Mouse (Mus musculus): Measurements from ENCODE around the gene Plin5. TPM values are rescaled to one million over a fixed set of nuclear protein-coding genes. Genes with fewer than 3 reads are reported as not detected.
"Not testable (repeated sequence)": the region's sequence is repeated elsewhere in the genome, so short reads cannot be mapped to it uniquely, and the experiment has no call there.

The Plin5 gene
- polyA plus RNA-seq, 1 experiment from 2014 or later, result 2.4 TPM

GRCm38 (mm10) chr17:56116193-56116592 lies 1.2 kb downstream of the Plin5 start:
- 78% methylated on average over 10 of the region's 10 CpGs for WGBS
- H3K36me3 ChIP-seq, result no peaks in the 10 kb centered on the region
- no peaks in the 10 kb centered on the region for H3K9me3 ChIP-seq (replicated peaks)
- H3K4me1 ChIP-seq, result peaks cover 14% of the 10 kb centered on the region
- H3K4me2 ChIP-seq, result no peak overlapping the region
- no peak for ATAC-seq (ENCODE audit: low FRiP score)
- H3K27me3 ChIP-seq (replicated peaks), result peaks cover 48% of the 10 kb centered on the region
- no peak overlapping the region for H3K27ac ChIP-seq (replicated peaks)
- H3K4me3 ChIP-seq (replicated peaks), result no peak overlapping the region
- H3K9ac ChIP-seq (replicated peaks), result no peak overlapping the region

DNA sequence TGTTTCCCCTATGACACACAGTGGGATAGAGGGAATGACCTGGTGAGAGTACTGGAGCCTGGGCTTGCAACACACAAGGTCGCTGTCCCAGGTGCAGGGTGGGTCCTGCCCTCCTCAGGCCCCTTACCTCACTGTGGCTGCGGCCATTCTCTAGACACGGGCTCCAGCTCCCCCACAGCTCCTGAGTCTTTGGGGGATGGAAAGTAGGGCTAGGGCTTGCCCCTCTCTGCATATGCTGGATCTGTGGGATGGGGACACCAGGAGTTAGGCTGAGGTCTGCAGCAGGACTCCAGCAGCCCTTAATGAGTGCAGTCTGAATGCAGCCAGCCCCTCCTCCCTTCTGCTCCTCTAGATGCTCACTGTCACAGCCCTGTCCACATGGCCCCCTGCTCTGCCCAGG lies 4.7 kb downstream of the Plin5 start:
- Histone ChIP-seq H3K36me3 (no peaks in the 10 kb centered on the region), H3K27me3 (replicated peaks) (peaks cover 15% of the 10 kb centered on the region), H3K27ac (replicated peaks) (no peak overlapping the region), H3K9me3 (replicated peaks) (no peaks in the 10 kb centered on the region), H3K4me3 (replicated peaks) (no peak overlapping the region), H3K4me1 (peaks cover 7% of the 10 kb centered on the region), H3K9ac (replicated peaks) (no peak overlapping the region), H3K4me2 (no peak overlapping the region)
- ATAC-seq (ENCODE audit: low FRiP score), result no peak
- 72% methylated on average over 3 of the region's 3 CpGs for WGBS

GRCm38 (mm10) chr17:56111864-56112263 lies 5.5 kb downstream of the Plin5 start:
- ATAC-seq (ENCODE audit: low FRiP score), result no peak
- Histone ChIP-seq H3K4me3 (replicated peaks) (no peak overlapping the region), H3K27me3 (replicated peaks) (peaks cover 8% of the 10 kb centered on the region), H3K4me2 (no peak overlapping the region), H3K27ac (replicated peaks) (no peak overlapping the region), H3K9me3 (replicated peaks) (no peaks in the 10 kb centered on the region), H3K36me3 (no peaks in the 10 kb centered on the region), H3K4me1 (no peaks in the 10 kb centered on the region), H3K9ac (replicated peaks) (no peak overlapping the region)
- WGBS, result 45% methylated on average over 5 of the region's 5 CpGs

- Histone ChIP-seq H3K27me3 (replicated peaks) (peaks cover under 1% of the 10 kb centered on the region; the same call in 1 of the 2 replicates), H3K9me3 (replicated peaks) (no peaks in the 10 kb centered on the region), H3K4me2 (no peak overlapping the region), H3K4me1 (no peaks in the 10 kb centered on the region), H3K27ac (replicated peaks) (no peak overlapping the region), H3K36me3 (no peaks in the 10 kb centered on the region), H3K9ac (replicated peaks) (no peak overlapping the region), H3K4me3 (replicated peaks) (no peak overlapping the region)
- no peak for ATAC-seq (ENCODE audit: low FRiP score)
- WGBS, result 60% methylated on average over 1 of the region's 1 CpGs
Measured at GRCm38 (mm10) chr17:56111021-56111420, 6.4 kb downstream of the Plin5 start.

GRCm38 (mm10) chr17:56110571-56110970 lies 6.8 kb downstream of the Plin5 start:
- no peak for ATAC-seq (ENCODE audit: low FRiP score)
- Histone ChIP-seq H3K27ac (replicated peaks) (no peak overlapping the region), H3K4me3 (replicated peaks) (no peak overlapping the region), H3K27me3 (replicated peaks) (no peaks in the 10 kb centered on the region), H3K4me2 (no peak overlapping the region), H3K4me1 (no peaks in the 10 kb centered on the region), H3K9me3 (replicated peaks) (no peaks in the 10 kb centered on the region), H3K9ac (replicated peaks) (no peak overlapping the region), H3K36me3 (no peaks in the 10 kb centered on the region)
- WGBS, result 49% methylated on average over 4 of the region's 4 CpGs

GRCm38 (mm10) chr17:56109219-56110051 lies 8.0 kb downstream of the Plin5 start, which contains the start of gene Plin4:
TSS of gene Plin4 (minus strand) at chr17:56109803.
- Histone ChIP-seq H3K27me3 (replicated peaks) (no peaks in the 10 kb centered on the region), H3K36me3 (no peaks in the 10 kb centered on the region), H3K4me1 (no peaks in the 10 kb centered on the region), H3K4me3 (replicated peaks) (no peak within 1 kb of the TSS), H3K9ac (replicated peaks) (no peak within 1 kb of the TSS), H3K4me2 (no peak within 1 kb of the TSS), H3K9me3 (replicated peaks) (no peaks in the 10 kb centered on the region), H3K27ac (replicated peaks) (no peak within 1 kb of the TSS)
- ATAC-seq (ENCODE audit: low FRiP score), result no peak
- 56% methylated on average over 10 of the region's 10 CpGs for WGBS

- Histone ChIP-seq H3K4me1 (no peaks in the 10 kb centered on the region), H3K9ac (replicated peaks) (no peak overlapping the region), H3K27ac (replicated peaks) (no peak overlapping the region), H3K4me2 (no peak overlapping the region), H3K4me3 (replicated peaks) (no peak overlapping the region), H3K36me3 (peaks cover 5% of the 10 kb centered on the region), H3K27me3 (replicated peaks) (no peaks in the 10 kb centered on the region), H3K9me3 (replicated peaks) (no peaks in the 10 kb centered on the region)
- WGBS, result 85% methylated on average over 6 of the region's 6 CpGs
- ATAC-seq (ENCODE audit: low FRiP score), result no peak
Measured at GRCm38 (mm10) chr17:56108334-56109044, 8.9 kb downstream of the Plin5 start.

DNA sequence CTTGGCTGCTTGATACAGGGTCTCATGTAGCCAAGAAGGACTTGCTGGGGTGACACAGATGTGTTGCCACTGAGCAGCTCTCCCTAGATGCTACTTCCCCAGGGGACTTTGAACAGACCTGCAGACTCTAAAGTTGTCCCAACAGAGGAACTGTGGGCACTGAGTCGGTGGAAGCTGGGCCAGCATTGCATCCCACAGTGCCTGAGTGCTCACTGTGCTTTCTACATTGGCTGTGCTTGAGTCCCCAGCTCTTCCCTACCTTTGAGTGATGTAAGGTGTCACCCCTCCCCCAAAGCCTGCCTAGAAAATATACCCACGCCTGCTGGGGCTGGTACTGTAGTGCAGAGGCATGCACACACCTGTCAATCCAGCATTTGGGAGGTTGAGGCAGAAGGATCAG lies 9.7 kb downstream of the Plin5 start:
- H3K4me2 ChIP-seq, result no peak overlapping the region
- 64% methylated on average over 2 of the region's 2 CpGs for WGBS
- peaks cover 13% of the 10 kb centered on the region for H3K36me3 ChIP-seq

GRCm38 (mm10) chr17:56106981-56107380 lies 10.4 kb downstream of the Plin5 start:
- H3K27ac ChIP-seq (replicated peaks), result no peak overlapping the region
- H3K9me3 ChIP-seq (replicated peaks), result no peaks in the 10 kb centered on the region
- 79% methylated on average over 4 of the region's 4 CpGs for WGBS
- H3K27me3 ChIP-seq (replicated peaks), result no peaks in the 10 kb centered on the region
- H3K36me3 ChIP-seq, result peaks cover 21% of the 10 kb centered on the region
- no peak overlapping the region for H3K9ac ChIP-seq (replicated peaks)
- no peak for ATAC-seq (ENCODE audit: low FRiP score)
- H3K4me2 ChIP-seq, result no peak overlapping the region
- no peak overlapping the region for H3K4me3 ChIP-seq (replicated peaks)
- H3K4me1 ChIP-seq, result no peaks in the 10 kb centered on the region

More for the DNA sequence above, 9.7 kb downstream of the Plin5 start:
- H3K9ac ChIP-seq (replicated peaks), result no peak overlapping the region
- no peaks in the 10 kb centered on the region for H3K4me1 ChIP-seq
- H3K27me3 ChIP-seq (replicated peaks), result no peaks in the 10 kb centered on the region
- ATAC-seq (ENCODE audit: low FRiP score), result no peak
- H3K9me3 ChIP-seq (replicated peaks), result no peaks in the 10 kb centered on the region
- H3K4me3 ChIP-seq (replicated peaks), result no peak overlapping the region
- no peak overlapping the region for H3K27ac ChIP-seq (replicated peaks)

DNA sequence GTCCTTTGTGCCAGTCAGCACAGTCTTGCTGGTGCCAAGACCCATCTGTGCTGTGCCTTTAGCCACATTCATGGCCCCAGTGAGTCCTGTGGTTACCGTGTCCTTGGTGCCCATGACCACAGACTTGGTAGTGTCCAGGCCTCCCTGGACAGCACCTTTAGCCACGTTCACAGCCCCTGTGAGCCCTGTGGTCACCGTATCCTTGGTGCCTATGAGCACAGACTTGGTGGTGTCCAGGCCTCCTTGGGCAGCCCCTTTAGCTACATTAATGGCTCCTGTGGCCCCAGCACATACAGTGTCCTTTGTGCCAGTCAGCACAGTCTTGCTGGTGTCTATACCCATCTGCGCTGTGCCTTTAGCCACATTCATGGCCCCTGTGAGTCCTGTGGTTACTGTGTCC lies 11.0 kb downstream of the Plin5 start:
- H3K4me2 ChIP-seq; H3K27ac ChIP-seq (replicated peaks); H3K4me1 ChIP-seq; H3K27me3 ChIP-seq (replicated peaks); H3K9ac ChIP-seq (replicated peaks); ATAC-seq (ENCODE audit: low FRiP score); H3K9me3 ChIP-seq (replicated peaks); H3K4me3 ChIP-seq (replicated peaks): not testable (repeated sequence)
- WGBS, result 98% methylated on average over 4 of the region's 4 CpGs
- peaks cover 25% of the 10 kb centered on the region for H3K36me3 ChIP-seq

- not testable (repeated sequence) for H3K9ac ChIP-seq (replicated peaks); H3K27me3 ChIP-seq (replicated peaks); H3K9me3 ChIP-seq (replicated peaks); H3K4me3 ChIP-seq (replicated peaks); H3K4me1 ChIP-seq; H3K27ac ChIP-seq (replicated peaks); H3K4me2 ChIP-seq; ATAC-seq (ENCODE audit: low FRiP score)
- peaks cover 41% of the 10 kb centered on the region for H3K36me3 ChIP-seq
- WGBS, result 87% methylated on average over 2 of the region's 5 CpGs
Measured at GRCm38 (mm10) chr17:56104821-56105220, 12.6 kb downstream of the Plin5 start.
